Mouse (Mus musculus) lung, postnatal 36 days (tissue): ENCODE measurements at regions not wholly inside any gene's neighbourhood (a gene's known extent, or its start where the extent isn't known, plus 50 kb on each side); places are given as distances from the start of the nearest gene placed in this dataset.

Experiments
- DNase-seq: peaks from one replicate; pipeline ENCODE4 v3.0.0; 2022; ENCODE audit warnings: mixed read lengths

DNA sequence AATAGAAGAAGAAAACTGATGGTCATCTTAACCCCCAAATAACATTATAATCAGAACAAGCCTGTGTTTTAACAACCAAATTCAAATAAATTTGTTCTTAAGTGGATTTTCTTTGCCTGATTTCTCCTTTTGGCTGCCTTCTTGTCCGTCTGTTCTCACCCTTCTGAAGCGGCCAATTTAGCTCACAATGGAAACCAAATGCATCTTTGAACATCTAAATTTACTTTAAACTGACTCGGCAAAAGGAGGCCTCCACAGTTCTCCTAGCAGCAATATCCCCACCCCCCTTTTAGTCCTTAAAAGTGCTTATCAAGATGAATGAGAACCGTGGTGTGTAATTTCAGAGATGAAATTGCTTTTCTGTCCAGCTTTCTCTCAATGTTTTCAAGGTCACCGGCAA lies 389.6 kb upstream of the Adamts16 start:
- no peak for DNase-seq

GRCm38 (mm10) chr13:71214776-71215175 lies 373.2 kb upstream of the Adamts16 start:
- no peak for DNase-seq

GRCm38 (mm10) chr13:71211363-71211762 lies 369.8 kb upstream of the Adamts16 start:
- no peak for DNase-seq

DNA sequence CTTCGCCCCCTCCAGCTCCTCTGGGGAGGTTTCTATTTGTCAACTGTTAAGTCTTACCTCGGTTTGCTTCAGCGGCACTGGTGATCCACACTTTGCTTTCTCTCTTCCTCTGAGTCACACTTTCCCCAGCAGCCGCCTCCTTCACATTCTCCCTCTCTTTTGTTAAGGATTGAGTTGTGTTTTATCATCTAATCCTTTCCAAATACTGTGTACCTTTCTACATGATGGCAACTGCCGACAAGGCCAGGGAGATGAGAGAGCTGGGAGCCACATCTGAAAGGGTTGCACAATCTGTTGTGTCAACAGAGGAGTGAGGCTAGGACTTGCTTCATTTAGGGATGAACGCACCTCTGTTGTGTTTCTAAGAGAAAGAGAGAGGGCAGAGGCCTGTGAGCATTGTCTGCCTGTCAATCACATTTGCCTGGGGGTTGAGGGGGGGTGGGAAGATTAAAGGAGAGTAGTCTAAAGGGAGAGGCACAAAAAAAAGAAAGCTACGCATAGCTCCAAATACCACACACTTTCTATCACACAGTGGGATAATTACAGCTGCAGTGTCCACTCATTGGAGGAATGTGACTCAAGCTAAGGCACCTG lies 369.1 kb upstream of the Adamts16 start:
- no peak for DNase-seq

DNA sequence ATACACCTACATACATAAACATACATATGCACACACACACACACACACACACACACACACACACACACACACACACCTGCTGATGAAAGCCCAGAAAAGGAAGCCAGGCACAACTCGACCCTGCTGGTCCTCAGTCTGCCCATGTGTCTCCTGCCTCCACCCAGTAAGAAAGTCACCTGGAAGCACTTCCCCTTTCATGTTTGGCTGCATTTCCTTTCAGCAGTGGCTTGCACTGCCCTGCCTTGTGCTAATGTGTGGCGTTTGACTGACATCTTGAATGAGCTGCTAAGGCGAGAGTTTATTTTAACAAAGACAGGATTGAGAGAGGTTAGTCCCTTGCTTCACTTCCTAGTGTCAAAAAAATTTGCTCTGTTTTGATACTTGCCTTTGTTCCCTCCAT lies 364.1 kb upstream of the Adamts16 start:
- no peak for DNase-seq

DNA sequence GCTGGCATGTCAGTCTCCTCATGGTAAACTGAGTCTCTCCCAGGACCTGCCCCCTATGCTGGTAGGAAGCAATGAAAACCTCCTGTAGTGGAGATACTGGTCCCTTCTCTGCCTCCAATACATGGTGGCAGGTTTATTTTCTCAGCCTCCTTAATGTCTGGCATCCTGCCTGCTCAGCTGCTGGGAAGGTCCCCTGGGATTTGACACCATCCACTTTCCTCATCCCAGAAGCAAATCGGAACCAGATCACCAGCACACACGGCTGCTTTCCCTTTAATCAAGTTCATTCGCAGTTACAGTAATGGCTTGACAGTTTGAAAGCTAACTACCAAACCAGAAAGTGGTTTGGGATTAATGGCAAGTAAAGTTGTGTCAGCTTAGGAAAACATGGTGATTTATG lies 359.0 kb upstream of the Adamts16 start:
- no peak for DNase-seq

- DNase-seq = no peak
These were observed 354.1 kb upstream of the Adamts16 start for GRCm38 (mm10) chr13:71195675-71196074.

DNA sequence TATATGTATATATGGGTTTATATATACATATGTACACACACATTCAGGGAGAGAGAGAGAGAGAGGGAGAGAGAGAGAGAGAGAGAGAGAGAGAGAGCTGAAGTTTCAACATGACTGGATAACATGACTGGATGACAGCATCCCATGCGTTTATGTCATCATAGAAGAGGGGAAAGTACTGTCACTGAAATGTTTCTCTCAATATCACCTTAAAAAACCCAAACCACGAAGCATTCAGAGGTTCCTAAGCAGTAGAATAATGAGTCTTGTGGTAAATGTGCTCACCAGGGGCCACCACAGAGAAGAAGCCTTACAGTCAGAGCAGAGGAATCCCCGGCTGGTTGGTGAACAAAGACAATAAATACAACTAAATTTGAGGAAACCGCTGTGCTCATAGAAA lies 342.9 kb upstream of the Adamts16 start:
- DNase-seq = no peak

DNA sequence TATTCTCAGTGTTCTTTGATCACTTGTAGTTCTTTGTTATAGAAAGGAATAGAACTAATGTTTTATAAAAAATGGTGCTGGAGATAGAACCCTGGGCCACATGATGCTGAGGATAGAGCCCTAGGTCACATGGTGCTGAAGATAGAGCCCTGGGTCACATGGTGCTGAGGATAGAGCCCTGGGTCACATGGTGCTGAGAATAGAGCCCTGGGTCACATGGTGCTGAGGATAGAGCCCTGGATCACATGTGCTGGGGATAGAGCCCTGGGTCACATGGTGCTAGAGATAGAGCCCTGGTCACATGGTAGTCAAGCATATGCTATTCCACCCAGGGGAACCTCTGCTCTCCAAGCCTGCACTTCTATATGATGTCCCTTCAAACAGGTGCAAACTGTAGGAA lies 337.5 kb upstream of the Adamts16 start:
- DNase-seq = no peak

GRCm38 (mm10) chr13:71174335-71174734 lies 332.7 kb upstream of the Adamts16 start:
- DNase-seq = no peak

GRCm38 (mm10) chr13:71166226-71166625 lies 324.6 kb upstream of the Adamts16 start:
- DNase-seq = no peak

- DNase-seq = no peak
These were observed 323.7 kb upstream of the Adamts16 start for GRCm38 (mm10) chr13:71165096-71165920.

- no peak for DNase-seq
These were observed 322.4 kb upstream of the Adamts16 start for GRCm38 (mm10) chr13:71164012-71164411.

DNA sequence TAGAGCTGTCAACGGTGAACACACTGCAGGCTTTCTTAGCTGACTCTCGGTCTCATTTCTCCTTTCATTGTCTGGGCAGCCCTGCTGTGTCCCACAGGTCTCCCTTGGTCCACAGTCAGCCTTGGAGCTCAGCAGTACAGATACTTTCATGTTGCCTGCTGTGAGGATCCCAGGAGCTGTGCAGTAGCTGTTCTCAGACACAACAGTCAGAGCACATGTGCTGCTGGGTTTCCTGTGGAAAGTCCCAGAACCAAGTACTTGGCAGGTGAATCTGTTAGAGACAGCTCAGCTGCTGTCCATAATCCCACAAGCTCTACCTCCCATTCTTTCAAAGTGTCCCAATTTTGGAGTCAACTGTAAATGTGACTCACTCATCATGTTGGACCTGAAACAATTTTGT lies 321.3 kb upstream of the Adamts16 start:
- no peak for DNase-seq

DNA sequence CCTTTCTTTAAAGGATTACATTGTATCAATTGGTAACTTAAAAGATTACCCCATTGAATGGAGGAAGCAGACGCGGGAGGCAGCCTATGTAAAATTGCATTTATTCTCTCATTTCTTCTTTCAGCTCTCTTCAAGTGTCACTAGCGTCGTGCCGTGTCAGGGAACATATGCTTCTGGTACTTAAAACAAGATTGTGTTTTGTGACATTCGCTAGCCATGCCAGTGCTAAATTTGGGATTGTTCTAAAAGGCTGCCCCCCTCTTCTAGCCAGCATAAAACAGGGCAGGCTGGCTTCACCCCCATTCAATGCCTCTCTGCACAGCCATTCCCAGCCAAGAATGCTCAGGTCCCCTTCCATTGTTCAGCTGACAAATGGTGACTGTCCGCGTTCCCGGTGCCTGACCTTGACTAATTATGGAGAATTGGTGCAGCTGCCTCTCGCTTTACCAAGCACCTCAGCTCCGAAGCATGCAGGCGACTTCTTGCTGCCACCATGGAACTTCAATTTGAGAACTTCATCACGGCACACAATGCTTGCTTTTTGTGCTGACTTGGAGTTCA lies 316.8 kb upstream of the Adamts16 start:
- DNase-seq = no peak

DNA sequence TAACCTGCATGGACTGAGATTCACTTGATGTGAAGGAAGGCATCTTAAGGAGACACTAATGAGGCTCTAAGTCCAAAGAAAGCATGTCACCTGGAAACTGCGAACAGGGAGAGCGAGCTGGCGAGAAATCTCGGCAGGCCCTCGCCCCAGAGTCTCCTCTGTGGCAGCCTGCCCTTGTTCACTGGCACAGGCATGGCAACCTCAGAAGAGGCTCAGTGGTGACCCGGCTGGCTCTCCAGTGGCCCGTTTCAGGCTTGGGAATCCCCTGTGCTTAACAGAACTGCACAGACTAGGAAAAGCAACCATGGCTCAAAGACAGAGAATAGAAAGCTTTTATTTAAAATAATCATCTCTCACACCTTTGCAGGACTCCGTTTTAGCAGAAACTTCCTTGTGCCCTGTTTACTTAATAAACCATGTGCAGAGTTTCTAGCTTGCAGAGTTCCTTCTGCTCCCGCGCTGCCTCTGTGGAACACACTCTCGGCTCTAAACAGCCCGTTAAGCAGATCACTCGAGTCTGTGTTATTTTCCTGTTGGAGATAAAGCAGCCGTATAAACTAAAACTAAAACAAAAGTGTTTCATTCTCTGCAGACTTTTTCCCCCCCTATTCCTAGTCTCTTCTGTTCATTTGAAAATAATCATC lies 316.2 kb upstream of the Adamts16 start:
- no peak for DNase-seq

- no peak for DNase-seq
These were observed 308.5 kb upstream of the Adamts16 start for GRCm38 (mm10) chr13:71150092-71150491.

GRCm38 (mm10) chr13:71149303-71149696 lies 307.7 kb upstream of the Adamts16 start:
- DNase-seq = no peak

GRCm38 (mm10) chr13:71148491-71149302 lies 307.1 kb upstream of the Adamts16 start:
- DNase-seq = no peak

GRCm38 (mm10) chr13:71146859-71147443 lies 305.3 kb upstream of the Adamts16 start:
- no peak for DNase-seq

GRCm38 (mm10) chr13:71138745-71139312 lies 297.2 kb upstream of the Adamts16 start:
- DNase-seq = no peak
